8 mouse cellular contexts compared by ENCODE assay signal in the genomic region with DNA sequence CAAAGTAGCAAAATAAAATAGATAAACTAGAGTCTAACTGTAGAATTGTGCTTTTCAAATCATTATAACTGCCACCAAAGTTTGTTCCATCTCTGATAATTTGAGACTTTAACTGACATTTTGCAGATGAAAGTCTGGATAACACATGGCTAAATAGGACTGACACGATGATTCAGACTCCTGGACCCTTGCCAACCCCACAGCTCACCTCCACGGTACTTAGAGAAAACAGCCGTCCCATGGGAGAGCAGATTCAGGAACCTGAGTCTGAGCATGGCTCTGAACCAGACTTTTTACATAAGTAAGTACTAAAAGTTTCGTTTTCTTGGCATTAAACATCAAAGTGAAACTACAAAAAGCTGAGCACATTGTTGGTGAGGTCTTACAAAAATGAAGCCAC.
DNase-seq lines count a peak whose midpoint lies in the region.

No protein-coding gene starts in this region.

- peak; percentile 25 for DNase-seq in embryo, embryonic 11 days
- no peak for DNase-seq in embryo, embryonic 9.5 days (ENCODE audit: extremely low spot score)
- DNase-seq in 3134 (ENCODE audit: extremely low read depth, insufficient read length, low spot score) (peak; percentile 40), adipocyte (ENCODE audit: low spot score) (no peak)
- DNase-seq in cerebellum, adult 11-12 months, result peak; percentile 60
- peak; percentile 37 for DNase-seq in kidney, postnatal 14 days
- peak; percentile 56 to 66 for DNase-seq in urinary bladder, postnatal 36 days (ENCODE audit: low spot score in 2 of 2)
- DNase-seq in layer of hippocampus, adult 18-20 months (ENCODE audit: low spot score in 2 of 2), result no peak

Comparison
In these comparisons a context has a peak if more than half of its experiments do, and no peak if none do; other contexts are left out.
1. DNase-seq: peak in embryo, embryonic 11 days (single experiment), 3134 (single experiment), cerebellum, adult 11-12 months (single experiment), kidney, postnatal 14 days (single experiment) and urinary bladder, postnatal 36 days (2 of 2); none in embryo, embryonic 9.5 days (single experiment), adipocyte (single experiment) and layer of hippocampus, adult 18-20 months (0 of 2).